ENCODE assay signal across 11 mouse cellular contexts in genomic region chr13:43005131-43005579, GRCm38 (mm10).
DNase-seq lines count a peak whose midpoint lies in the region; ATAC-seq and TF ChIP-seq lines count a peak whose summit lies in the region.
"Had no signal": no experiment of that assay in that cellular context is flagged by ENCODE, and none has a peak within 500 bp of the region (broad histone marks: within the 10 kb centered on the region; RNA-seq: fewer than 3 reads in every experiment).

No protein-coding gene starts in this region.

- no peak for ATAC-seq in embryonic facial prominence, embryonic 11.5 days (replicated peaks; ENCODE audit: insufficient number of reproducible peaks, low FRiP score, low TSS enrichment, low read depth)
- peak; percentile 97 for ATAC-seq in lung, embryonic 15.5 days (ENCODE audit: borderline replicate concordance, extremely low read depth, low FRiP score, low TSS enrichment)
- no peak for ATAC-seq in CD4-positive, CD25-positive, alpha-beta regulatory T cell, adult 4 months

- intact Hi-C loops in heart, postnatal 14 days (cut with DNase I): no loop called here

- 14% methylated on average over 3 of the region's 3 CpGs for WGBS in embryonic facial prominence, embryonic 11.5 days
- 7% methylated on average over 3 of the region's 3 CpGs for WGBS in lung, embryonic 15.5 days

- TF ChIP-seq POLR2A in cortical plate, adult 2 months (IDR thresholded peaks at IDR 0.05; ENCODE audit: extremely low read depth, insufficient read depth, low read length): no peak

- H3K4me3 ChIP-seq in cortical plate, adult 2 months (ENCODE audit: insufficient read depth, low read length): no peak overlapping the region
- no peak overlapping the region for H3K4me3 ChIP-seq in embryonic facial prominence, embryonic 11.5 days (ENCODE audit: low read depth, low read length)
- H3K4me3 ChIP-seq in lung, embryonic 15.5 days: no peak overlapping the region
- H3K4me3 ChIP-seq: hindbrain, embryonic 15.5 days had no signal

- H3K4me2 ChIP-seq in embryonic facial prominence, embryonic 11.5 days (ENCODE audit: low read depth, low read length): 0 out of 2 replicates have a peak overlapping the region, but pooled peaks have one; percentile 13
- H3K4me2 ChIP-seq in lung, embryonic 15.5 days: no peak overlapping the region
- H3K4me2 ChIP-seq: hindbrain, embryonic 15.5 days had no signal

- peaks cover 7% of the 10 kb centered on the region; the same call in 1 of the 2 replicates for H3K4me1 ChIP-seq in cortical plate, adult 2 months (ENCODE audit: control insufficient read depth, insufficient read depth, low read length)
- H3K4me1 ChIP-seq in embryonic facial prominence, embryonic 11.5 days (ENCODE audit: control insufficient read depth, insufficient read depth, low read length): no peaks in the 10 kb centered on the region
- peaks cover 11% of the 10 kb centered on the region; the same call in 1 of the 2 replicates for H3K4me1 ChIP-seq in lung, embryonic 15.5 days

- DNase-seq in embryonic facial prominence, embryonic 11.5 days (ENCODE audit: low spot score): peak; percentile 44
- DNase-seq in heart, postnatal 14 days: peak; percentile 9 to 28
- no peak for DNase-seq in layer of hippocampus, postnatal 14 days (ENCODE audit: low spot score in 2 of 2)
- no peak for DNase-seq in cerebellum, adult 18-20 months
- DNase-seq in c-Kit-positive CD71-positive TER-119-positive erythroid progenitor cells, embryonic 14.5 days (ENCODE audit: low spot score): no peak
- DNase-seq: cerebellum, adult 9-10 months; right cerebral cortex, adult 18-20 months had no signal

- TF ChIP-seq CTCF in cortical plate, adult 2 months (IDR thresholded peaks at IDR 0.05; ENCODE audit: extremely low read depth, insufficient read depth, low read length): no peak

- H3K27ac ChIP-seq in cortical plate, adult 2 months (ENCODE audit: insufficient read depth, low read length): peak overlapping the region; percentile 47; the same call in 1 of the 2 replicates
- no peak overlapping the region for H3K27ac ChIP-seq in embryonic facial prominence, embryonic 11.5 days (replicated peaks; ENCODE audit: low read depth, low read length)
- peak overlapping the region; percentile 75 for H3K27ac ChIP-seq in lung, embryonic 15.5 days
- H3K27ac ChIP-seq: hindbrain, embryonic 15.5 days had no signal

- H3K27me3 ChIP-seq in embryonic facial prominence, embryonic 11.5 days (ENCODE audit: control insufficient read depth, insufficient read depth, low read length): no peaks in the 10 kb centered on the region
- H3K27me3 ChIP-seq in lung, embryonic 15.5 days: no peaks in the 10 kb centered on the region
- H3K27me3 ChIP-seq: hindbrain, embryonic 15.5 days had no signal

- no peaks in the 10 kb centered on the region for H3K36me3 ChIP-seq in embryonic facial prominence, embryonic 11.5 days (replicated peaks; ENCODE audit: control insufficient read depth, insufficient read depth, low read depth, low read length)
- no peaks in the 10 kb centered on the region for H3K36me3 ChIP-seq in lung, embryonic 15.5 days
- H3K36me3 ChIP-seq: hindbrain, embryonic 15.5 days had no signal

- H3K9ac ChIP-seq in embryonic facial prominence, embryonic 11.5 days (replicated peaks; ENCODE audit: low read length): no peak overlapping the region
- no peak overlapping the region for H3K9ac ChIP-seq in lung, embryonic 15.5 days
- H3K9ac ChIP-seq: hindbrain, embryonic 15.5 days had no signal

- no peaks in the 10 kb centered on the region for H3K9me3 ChIP-seq in embryonic facial prominence, embryonic 11.5 days (replicated peaks; ENCODE audit: control insufficient read depth, low read length)
- no peaks in the 10 kb centered on the region for H3K9me3 ChIP-seq in lung, embryonic 15.5 days
- H3K9me3 ChIP-seq: hindbrain, embryonic 15.5 days had no signal

Comparison
In these comparisons a context has a peak if more than half of its experiments do, and no peak if none do; other contexts are left out.
1. DNase-seq: peak in embryonic facial prominence, embryonic 11.5 days (single experiment) and heart, postnatal 14 days (2 of 2); none in layer of hippocampus, postnatal 14 days (0 of 2), cerebellum, adult 18-20 months (0 of 2) and c-Kit-positive CD71-positive TER-119-positive erythroid progenitor cells, embryonic 14.5 days (single experiment).